Mouse (Mus musculus): ENCODE results near the gene S100a1. TPM values are rescaled to one million over a fixed set of nuclear protein-coding genes. Genes with fewer than 3 reads are reported as not detected.

The S100a1 gene
- polyA plus RNA-seq, 1 experiment from 2014 or later = 28.0 TPM

- no peaks in the 10 kb centered on the region for H3K9me3 ChIP-seq (ENCODE audit: low read depth, low read length)
- no peaks in the 10 kb centered on the region for H3K4me1 ChIP-seq (ENCODE audit: insufficient read depth)
- H3K27ac ChIP-seq (ENCODE audit: low read depth) = peak within 1 kb of the TSS; percentile 95
- peaks cover 37% of the 10 kb centered on the region for H3K36me3 ChIP-seq (ENCODE audit: insufficient read depth)
- no peaks in the 10 kb centered on the region for H3K27me3 ChIP-seq (ENCODE audit: insufficient read depth, low read length)
- peak within 1 kb of the TSS; percentile 80 for H3K4me3 ChIP-seq (ENCODE audit: low read depth, low read length)
- peak; percentile 99 for ATAC-seq (ENCODE audit: insufficient read depth)
- DNase-seq = peak; percentile 99
- peak; percentile 67 for TF ChIP-seq CTCF (IDR thresholded peaks at IDR 0.05; ENCODE audit: low read depth)
- peak within 1 kb of the TSS; percentile 96 for H3K9ac ChIP-seq
- WGBS = under 1% methylated on average over 45 of the region's 45 CpGs
- peak within 1 kb of the TSS; percentile 78 for H3K4me2 ChIP-seq
Observed at GRCm38 (mm10) chr3:90475831-90476611, 38.2 kb downstream of the S100a1 start, which contains the start of gene Ilf2. Gene Ilf2 (plus strand): TSS chr3:90476126.

DNA sequence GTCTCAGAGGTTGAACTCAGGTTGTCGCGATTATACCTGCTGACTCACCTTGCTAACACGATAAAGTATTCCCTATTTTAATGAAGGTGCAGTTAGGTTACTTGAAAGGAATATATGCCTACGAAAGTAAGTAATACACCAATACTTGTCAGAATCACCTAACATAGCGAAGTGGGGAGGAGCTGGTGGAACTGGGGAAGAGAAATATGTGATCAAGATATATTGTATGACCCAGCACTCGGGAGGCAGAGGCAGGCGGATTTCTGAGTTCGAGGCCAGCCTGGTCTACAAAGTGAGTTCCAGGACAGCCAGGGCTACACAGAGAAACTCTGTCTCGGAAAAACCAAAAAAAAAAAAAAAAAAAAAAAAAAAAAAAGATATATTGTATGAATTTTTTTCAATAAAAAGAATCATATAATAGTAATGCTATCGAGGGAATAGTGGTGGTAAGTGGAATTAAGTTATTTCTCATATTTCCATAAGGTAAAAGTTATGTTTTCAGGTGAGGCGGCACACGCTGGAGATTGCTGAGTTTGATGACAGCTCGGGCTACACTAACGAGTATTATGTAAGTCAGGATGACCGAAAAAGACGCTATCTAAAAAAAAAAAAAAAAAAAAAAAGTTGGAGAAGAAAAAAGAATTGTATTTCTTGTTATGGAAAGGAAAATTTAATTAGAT, 38.9 kb downstream of the S100a1 start:
- H3K9ac ChIP-seq = no peak overlapping the region
- H3K36me3 ChIP-seq (ENCODE audit: insufficient read depth) = peaks cover 30% of the 10 kb centered on the region
- H3K4me1 ChIP-seq (ENCODE audit: insufficient read depth) = no peaks in the 10 kb centered on the region
- H3K27ac ChIP-seq (ENCODE audit: low read depth) = no peak overlapping the region
- DNase-seq (no peak), ATAC-seq (ENCODE audit: insufficient read depth) (peak; percentile 1; the same call in 1 of the 2 replicates)
- H3K9me3 ChIP-seq (ENCODE audit: low read depth, low read length) = no peaks in the 10 kb centered on the region
- WGBS = 38% methylated on average over 15 of the region's 16 CpGs
- TF ChIP-seq CTCF (IDR thresholded peaks at IDR 0.05; ENCODE audit: low read depth) = no peak
- H3K4me2 ChIP-seq = peak overlapping the region; percentile 51
- H3K4me3 ChIP-seq (ENCODE audit: low read depth, low read length) = peak overlapping the region; percentile 35
- H3K27me3 ChIP-seq (ENCODE audit: insufficient read depth, low read length) = no peaks in the 10 kb centered on the region

- TF ChIP-seq CTCF (IDR thresholded peaks at IDR 0.05; ENCODE audit: low read depth) = peak; percentile 45
- no peak overlapping the region for H3K27ac ChIP-seq (ENCODE audit: low read depth)
- H3K9me3 ChIP-seq (ENCODE audit: low read depth, low read length) = no peaks in the 10 kb centered on the region
- ATAC-seq (ENCODE audit: insufficient read depth) (no peak), DNase-seq (peak; percentile 59)
- 0 out of 2 replicates have a peak, but pooled peaks cover 2% of the 10 kb centered on the region for H3K36me3 ChIP-seq (ENCODE audit: insufficient read depth)
- no peak overlapping the region for H3K4me3 ChIP-seq (ENCODE audit: low read depth, low read length)
- WGBS = 27% methylated on average over 3 of the region's 3 CpGs
- H3K27me3 ChIP-seq (ENCODE audit: insufficient read depth, low read length) = no peaks in the 10 kb centered on the region
- no peak overlapping the region for H3K9ac ChIP-seq
- no peaks in the 10 kb centered on the region for H3K4me1 ChIP-seq (ENCODE audit: insufficient read depth)
- H3K4me2 ChIP-seq = no peak overlapping the region
Observed at GRCm38 (mm10) chr3:90472213-90472612, 42.0 kb downstream of the S100a1 start.

GRCm38 (mm10) chr3:90467618-90468300, 46.4 kb downstream of the S100a1 start:
- no peak for ATAC-seq (ENCODE audit: insufficient read depth)
- DNase-seq = no peak
- WGBS = 90% methylated on average over 10 of the region's 10 CpGs
- Histone ChIP-seq H3K4me3 (ENCODE audit: low read depth, low read length) (no peak overlapping the region), H3K27ac (ENCODE audit: low read depth) (no peak overlapping the region), H3K9ac (no peak overlapping the region), H3K4me1 (ENCODE audit: insufficient read depth) (peaks cover 4% of the 10 kb centered on the region; the same call in 1 of the 2 replicates), H3K27me3 (ENCODE audit: insufficient read depth, low read length) (peaks cover 31% of the 10 kb centered on the region), H3K36me3 (ENCODE audit: insufficient read depth) (no peaks in the 10 kb centered on the region), H3K9me3 (ENCODE audit: low read depth, low read length) (no peaks in the 10 kb centered on the region), H3K4me2 (no peak overlapping the region)
- TF ChIP-seq CTCF (IDR thresholded peaks at IDR 0.05; ENCODE audit: low read depth) = no peak

GRCm38 (mm10) chr3:90466311-90466766, 47.9 kb downstream of the S100a1 start:
- Histone ChIP-seq H3K27me3 (ENCODE audit: insufficient read depth, low read length) (peaks cover 32% of the 10 kb centered on the region), H3K27ac (ENCODE audit: low read depth) (peak overlapping the region; percentile 50; the same call in 1 of the 2 replicates), H3K36me3 (ENCODE audit: insufficient read depth) (no peaks in the 10 kb centered on the region), H3K9me3 (ENCODE audit: low read depth, low read length) (no peaks in the 10 kb centered on the region), H3K4me1 (ENCODE audit: insufficient read depth) (peaks cover 4% of the 10 kb centered on the region; the same call in 1 of the 2 replicates), H3K4me3 (ENCODE audit: low read depth, low read length) (peak overlapping the region; percentile 57), H3K9ac (peak overlapping the region; percentile 47), H3K4me2 (peak overlapping the region; percentile 93)
- under 1% methylated on average over 15 of the region's 15 CpGs for WGBS
- peak; percentile 90 for TF ChIP-seq CTCF (IDR thresholded peaks at IDR 0.05; ENCODE audit: low read depth)
- ATAC-seq (ENCODE audit: insufficient read depth) (peak; percentile 60), DNase-seq (peak; percentile 93)

GRCm38 (mm10) chr3:90465686-90466310, 48.4 kb downstream of the S100a1 start, which contains the start of gene Npr1:
Gene Npr1 (minus strand): TSS chr3:90465866.
- H3K27me3 ChIP-seq (ENCODE audit: insufficient read depth, low read length) = peaks cover 32% of the 10 kb centered on the region
- DNase-seq = peak; percentile 67
- peak within 1 kb of the TSS; percentile 93 for H3K4me2 ChIP-seq
- H3K4me1 ChIP-seq (ENCODE audit: insufficient read depth) = peaks cover 4% of the 10 kb centered on the region; the same call in 1 of the 2 replicates
- under 1% methylated on average over 43 of the region's 49 CpGs for WGBS
- H3K4me3 ChIP-seq (ENCODE audit: low read depth, low read length) = peak within 1 kb of the TSS; percentile 57
- H3K27ac ChIP-seq (ENCODE audit: low read depth) = peak within 1 kb of the TSS; percentile 50; the same call in 1 of the 2 replicates
- H3K36me3 ChIP-seq (ENCODE audit: insufficient read depth) = no peaks in the 10 kb centered on the region
- ATAC-seq (ENCODE audit: insufficient read depth) = peak; percentile 65
- peak within 1 kb of the TSS; percentile 62 for H3K9ac ChIP-seq
- no peak for TF ChIP-seq CTCF (IDR thresholded peaks at IDR 0.05; ENCODE audit: low read depth)
- H3K9me3 ChIP-seq (ENCODE audit: low read depth, low read length) = no peaks in the 10 kb centered on the region

All from lung, embryonic 14.5 days (tissue).